Mouse (Mus musculus): Measurements from ENCODE around the gene Retn. TPM values are rescaled to one million over a fixed set of nuclear protein-coding genes. Genes with fewer than 3 reads are reported as not detected.

Gene Retn
- polyA plus RNA-seq, 1 experiment = 3.0 TPM

DNA sequence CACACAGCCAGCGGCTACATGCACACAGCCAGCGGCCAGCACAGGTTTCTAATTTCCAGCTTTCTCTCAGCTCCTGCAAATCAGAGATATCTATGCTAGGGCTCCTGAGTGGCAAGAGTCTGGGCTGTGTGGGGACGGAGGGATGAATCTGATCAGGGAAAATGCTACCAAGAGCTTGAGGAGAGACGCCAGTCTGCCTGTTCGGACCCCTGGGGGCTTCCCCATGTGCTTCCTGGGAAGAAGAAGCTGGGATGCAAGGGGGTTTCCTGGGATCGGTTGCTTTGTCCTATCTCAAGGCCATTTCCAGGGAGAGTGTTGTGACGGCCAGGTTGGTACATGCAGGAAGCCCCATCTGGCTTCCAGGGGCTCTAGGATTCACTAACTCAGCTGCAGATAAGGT lies 52.0 kb downstream of the Retn start:
- 78% methylated on average over 7 of the region's 7 CpGs for WGBS
- Histone ChIP-seq H3K27ac (ENCODE audit: control insufficient read depth, insufficient read depth, low read depth, low read length, poor library complexity) (no peak overlapping the region), H3K4me3 (replicated peaks; ENCODE audit: control insufficient read depth, low read depth, low read length) (no peak overlapping the region), H3K4me1 (ENCODE audit: control insufficient read depth, insufficient read depth, low read length) (peaks cover 9% of the 10 kb centered on the region)
- TF ChIP-seq POLR2A (IDR thresholded peaks at IDR 0.05; ENCODE audit: borderline replicate concordance, control insufficient read depth, low read depth, low read length) (no peak), CTCF (IDR thresholded peaks at IDR 0.05; ENCODE audit: control insufficient read depth, insufficient read depth, low read length) (no peak)

Other genes with a start within 250 kb of the Retn start
- 1.7 and 2.6 TPM in 2 replicates for gene Pex11g, start 188.1 kb upstream of the Retn start, polyA plus RNA-seq (2011; ENCODE audit: insufficient read depth, insufficient read length, low replicate concordance, missing spikeins)
- 1.00 TPM in 1 of 2 replicates, not detected in the other for gene Tex45, start 184.9 kb upstream of the Retn start, polyA plus RNA-seq (2011; ENCODE audit: insufficient read depth, insufficient read length, low replicate concordance, missing spikeins)
- gene Zfp358, start 162.6 kb upstream of the Retn start, polyA plus RNA-seq (2011; ENCODE audit: insufficient read depth, insufficient read length, low replicate concordance, missing spikeins) = 3.9 and 5.8 TPM in 2 replicates
- gene Mcoln1, start 155.3 kb upstream of the Retn start, polyA plus RNA-seq (2011; ENCODE audit: insufficient read depth, insufficient read length, low replicate concordance, missing spikeins) = 97.4 and 154 TPM in 2 replicates
- gene Pnpla6, start 140.4 kb upstream of the Retn start, polyA plus RNA-seq (2011; ENCODE audit: insufficient read depth, insufficient read length, low replicate concordance, missing spikeins) = 36.3 and 52.7 TPM in 2 replicates
- not detected in 2 replicates for gene C330021F23Rik, start 87.8 kb upstream of the Retn start, polyA plus RNA-seq (2011; ENCODE audit: insufficient read depth, insufficient read length, low replicate concordance, missing spikeins)
- gene Camsap3, start 68.5 kb upstream of the Retn start, polyA plus RNA-seq (2011; ENCODE audit: insufficient read depth, insufficient read length, low replicate concordance, missing spikeins) = 1.1 and 4.1 TPM in 2 replicates
- 22.4 and 40.3 TPM in 2 replicates for gene Xab2, start 34.5 kb upstream of the Retn start, polyA plus RNA-seq (2011; ENCODE audit: insufficient read depth, insufficient read length, low replicate concordance, missing spikeins)
- 162 and 227 TPM in 2 replicates for gene Pet100, start 34.2 kb upstream of the Retn start, polyA plus RNA-seq (2011; ENCODE audit: insufficient read depth, insufficient read length, low replicate concordance, missing spikeins)
- gene Pcp2, start 30.2 kb upstream of the Retn start, polyA plus RNA-seq (2011; ENCODE audit: insufficient read depth, insufficient read length, low replicate concordance, missing spikeins) = not detected in 2 replicates
- 229 and 373 TPM in 2 replicates for gene Stxbp2, start 24.8 kb upstream of the Retn start, polyA plus RNA-seq (2011; ENCODE audit: insufficient read depth, insufficient read length, low replicate concordance, missing spikeins)
- 38.3 and 142 TPM in 2 replicates for gene Mcemp1, start 10.0 kb downstream of the Retn start, polyA plus RNA-seq (2011; ENCODE audit: insufficient read depth, insufficient read length, low replicate concordance, missing spikeins)
- gene Fcor, start 16.6 kb downstream of the Retn start, polyA plus RNA-seq (2011; ENCODE audit: insufficient read depth, insufficient read length, low replicate concordance, missing spikeins) = 10.9 TPM in 1 of 2 replicates, not detected in the other
- gene Trappc5, start 20.5 kb downstream of the Retn start, polyA plus RNA-seq (2011; ENCODE audit: insufficient read depth, insufficient read length, low replicate concordance, missing spikeins) = 7.7 and 10.0 TPM in 2 replicates
- gene Fcer2a, start 38.4 kb downstream of the Retn start, polyA plus RNA-seq (2011; ENCODE audit: insufficient read depth, insufficient read length, low replicate concordance, missing spikeins) = 16.8 and 37.3 TPM in 2 replicates
- gene Clec4g, start 64.9 kb downstream of the Retn start, polyA plus RNA-seq (2011; ENCODE audit: insufficient read depth, insufficient read length, low replicate concordance, missing spikeins) = not detected in 2 replicates
- gene Cd209a, start 93.2 kb downstream of the Retn start, polyA plus RNA-seq (2011; ENCODE audit: insufficient read depth, insufficient read length, low replicate concordance, missing spikeins) = 1.3 and 3.4 TPM in 2 replicates
- gene Cd209e, start 198.5 kb downstream of the Retn start, polyA plus RNA-seq (2011; ENCODE audit: insufficient read depth, insufficient read length, low replicate concordance, missing spikeins) = not detected in 2 replicates
- gene Cd209d, start 222.8 kb downstream of the Retn start, polyA plus RNA-seq (2011; ENCODE audit: insufficient read depth, insufficient read length, low replicate concordance, missing spikeins) = 2.2 and 3.1 TPM in 2 replicates